Mouse (Mus musculus) myocyte (in vitro differentiated cells): ENCODE measurements at regions not wholly inside any gene's neighbourhood (a gene's known extent, or its start where the extent isn't known, plus 50 kb on each side); places are given as distances from the start of the nearest gene placed in this dataset.

Experiments
- H3K27me3 ChIP-seq: one replicate; pipeline ENCODE4 v1.6.1; 2011; ENCODE audit not compliant: control insufficient read depth, insufficient read depth, insufficient read length
- H3K36me3 ChIP-seq: one replicate; pipeline ENCODE4 v1.6.1; 2011; ENCODE audit not compliant: control insufficient read depth, insufficient read depth
- H3K4me2 ChIP-seq: one replicate; pipeline ENCODE4 v1.6.1; 2011; ENCODE audit warnings: low read depth, control low read depth
- H3K4me3 ChIP-seq: one replicate; pipeline ENCODE4 v1.5.1; 2011; ENCODE audit warnings: mild to moderate bottlenecking, control low read depth, moderate library complexity
- H3K79me2 ChIP-seq: one replicate; pipeline ENCODE4 v1.6.1; 2011; ENCODE audit not compliant: control insufficient read depth, insufficient read depth
- H3ac ChIP-seq: one replicate; pipeline ENCODE4 v1.6.1; 2011; ENCODE audit not compliant: control insufficient read depth, insufficient read length
- CEBPB ChIP-seq: IDR thresholded peaks from 2 replicates; pipeline ENCODE4 v1.6.1; 2011; ENCODE audit warnings: mild to moderate bottlenecking, moderate library complexity; ENCODE audit not compliant: poor library complexity, insufficient read depth, severe bottlenecking
- E2F4 ChIP-seq: IDR thresholded peaks from one replicate; pipeline ENCODE4 v1.6.1; 2011; ENCODE audit warnings: mild to moderate bottlenecking, control low read depth, moderate library complexity; ENCODE audit not compliant: insufficient read depth
- MAX ChIP-seq: IDR thresholded peaks from one replicate; pipeline ENCODE4 v1.6.1; 2011; ENCODE audit warnings: low read depth, mild to moderate bottlenecking, control low read depth
- MYOD1 ChIP-seq, 3 experiments: IDR thresholded peaks; one replicate each; pipeline ENCODE4 v1.6.1; 2011; ENCODE audit warnings: control low read depth in 2 of 3, low read depth in 2 of 3, mild to moderate bottlenecking in 2 of 3, moderate library complexity in 1 of 3; ENCODE audit not compliant: insufficient read length in 2 of 3, control insufficient read depth in 1 of 3
- MYOG ChIP-seq, 3 experiments: IDR thresholded peaks; one replicate each; pipeline ENCODE4 v1.6.1; 2011; ENCODE audit warnings: control low read depth in 2 of 3, low read depth in 2 of 3, mild to moderate bottlenecking in 2 of 3; ENCODE audit not compliant: insufficient read length in 2 of 3, control insufficient read depth in 1 of 3, insufficient read depth in 1 of 3
- POLR2A ChIP-seq: IDR thresholded peaks from one replicate; pipeline ENCODE4 v1.6.1; 2011; ENCODE audit warnings: low read depth, mild to moderate bottlenecking, control low read depth, moderate library complexity; ENCODE audit not compliant: insufficient read length
- POLR2AphosphoS2 ChIP-seq: IDR thresholded peaks from one replicate; pipeline ENCODE4 v1.6.1; 2011; ENCODE audit warnings: low read depth, control low read depth; ENCODE audit not compliant: insufficient read length
- REST ChIP-seq: IDR thresholded peaks from one replicate; pipeline ENCODE4 v1.6.1; 2011; ENCODE audit warnings: mild to moderate bottlenecking, control low read depth, moderate library complexity; ENCODE audit not compliant: insufficient read depth, insufficient read length
- SRF ChIP-seq: IDR thresholded peaks from one replicate; pipeline ENCODE4 v1.6.1; 2011; ENCODE audit warnings: low read depth; ENCODE audit not compliant: control insufficient read depth, insufficient read length
- TCF12 ChIP-seq: IDR thresholded peaks from one replicate; pipeline ENCODE4 v1.6.1; 2011; ENCODE audit warnings: mild to moderate bottlenecking, control low read depth; ENCODE audit not compliant: poor library complexity, insufficient read depth, severe bottlenecking
- TCF3 ChIP-seq: IDR thresholded peaks from one replicate; pipeline ENCODE4 v1.6.1; 2011; ENCODE audit warnings: low read depth, control low read depth; ENCODE audit not compliant: insufficient read length
- USF1 ChIP-seq: IDR thresholded peaks from one replicate; pipeline ENCODE4 v1.6.1; 2011; ENCODE audit warnings: low read depth, mild to moderate bottlenecking, control low read depth, moderate library complexity

- Histone ChIP-seq H3K4me2 (no peak overlapping the region), H3K36me3 (no peaks in the 10 kb centered on the region), H3K4me3 (no peak overlapping the region), H3K79me2 (no peaks in the 10 kb centered on the region), H3ac (no peak overlapping the region), H3K27me3 (no peaks in the 10 kb centered on the region)
- TF ChIP-seq E2F4 (no peak), MAX (no peak), USF1 (no peak)
Observed at GRCm38 (mm10) chr12:69476131-69476530, 103.9 kb upstream of the Gm9887 start.

GRCm38 (mm10) chr12:69474916-69475661 lies 102.8 kb upstream of the Gm9887 start:
- Histone ChIP-seq H3K27me3 (no peaks in the 10 kb centered on the region), H3ac (no peak overlapping the region), H3K36me3 (no peaks in the 10 kb centered on the region), H3K79me2 (no peaks in the 10 kb centered on the region), H3K4me2 (peak overlapping the region; percentile 60), H3K4me3 (no peak overlapping the region)
- TF ChIP-seq SRF (no peak), TCF3 (no peak), TCF12 (no peak), E2F4 (no peak), CEBPB (no peak), MYOD1 (IDR thresholded peaks at IDR 0.05; ENCODE audit: control insufficient read depth in 1 of 3, insufficient read length in 2 of 3, low read depth in 2 of 3) (no peak), REST (no peak), MYOG (IDR thresholded peaks at IDR 0.05; ENCODE audit: control insufficient read depth in 1 of 3, insufficient read depth in 1 of 3, insufficient read length in 2 of 3, low read depth in 2 of 3) (no peak), USF1 (no peak), MAX (no peak), POLR2AphosphoS2 (no peak), POLR2A (no peak)

DNA sequence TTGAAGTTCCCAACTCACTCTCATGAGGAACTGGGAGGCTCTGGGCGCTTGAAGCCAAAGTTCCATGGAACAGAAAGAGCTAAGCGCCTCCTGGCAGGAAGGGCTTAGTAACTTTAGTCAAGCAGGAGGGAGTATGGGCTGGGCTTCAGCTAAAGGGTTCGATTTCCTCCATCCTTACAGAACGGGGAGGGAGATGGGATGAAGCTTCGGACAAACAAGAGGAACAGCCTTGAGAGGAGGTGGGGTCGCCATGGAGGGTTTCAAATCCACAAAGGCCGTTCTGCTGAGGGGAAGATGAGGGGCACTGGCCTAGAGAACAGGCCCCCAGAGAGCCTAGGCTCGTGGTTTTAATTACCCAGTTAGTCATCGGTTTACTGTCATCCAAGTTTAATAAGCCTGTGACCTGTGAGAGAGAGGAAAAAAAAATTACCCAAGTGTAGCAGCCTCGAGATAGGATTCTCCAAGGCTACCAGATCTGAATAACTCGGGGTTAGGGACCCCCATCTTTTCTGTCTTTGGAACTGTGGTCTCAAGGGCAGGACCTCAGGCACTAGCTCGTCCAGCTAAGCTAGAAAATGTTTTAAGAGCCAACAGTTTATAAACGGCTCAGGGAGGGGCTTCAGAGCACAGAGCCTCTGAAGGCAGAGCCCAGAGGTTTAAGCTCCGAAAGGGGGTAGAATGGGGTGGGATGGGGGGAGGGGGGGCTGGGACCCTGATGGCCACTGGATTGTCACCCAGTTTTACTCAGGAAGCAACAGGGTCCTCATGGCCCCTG lies 102.1 kb upstream of the Gm9887 start:
- H3K27me3 ChIP-seq, result no peaks in the 10 kb centered on the region
- peak overlapping the region; percentile 60 for H3K4me2 ChIP-seq
- no peaks in the 10 kb centered on the region for H3K36me3 ChIP-seq
- no peak for TF ChIP-seq MAX
- no peak for TF ChIP-seq TCF12
- TF ChIP-seq POLR2A, result no peak
- no peak for TF ChIP-seq MYOD1 (IDR thresholded peaks at IDR 0.05; ENCODE audit: control insufficient read depth in 1 of 3, insufficient read length in 2 of 3, low read depth in 2 of 3)
- no peak for TF ChIP-seq E2F4
- TF ChIP-seq SRF, result no peak
- TF ChIP-seq POLR2AphosphoS2, result no peak
- no peaks in the 10 kb centered on the region for H3K79me2 ChIP-seq
- H3ac ChIP-seq, result no peak overlapping the region
- no peak overlapping the region for H3K4me3 ChIP-seq

- H3K4me3 ChIP-seq, result no peak overlapping the region
- no peaks in the 10 kb centered on the region for H3K36me3 ChIP-seq
- no peaks in the 10 kb centered on the region for H3K79me2 ChIP-seq
- TF ChIP-seq SRF, result no peak
- no peak for TF ChIP-seq POLR2A
- TF ChIP-seq MAX, result no peak
- no peak for TF ChIP-seq POLR2AphosphoS2
- TF ChIP-seq MYOD1 (IDR thresholded peaks at IDR 0.05; ENCODE audit: control insufficient read depth in 1 of 3, insufficient read length in 2 of 3, low read depth in 2 of 3), result no peak
- no peak for TF ChIP-seq REST
- no peak for TF ChIP-seq CEBPB
- no peak for TF ChIP-seq MYOG (IDR thresholded peaks at IDR 0.05; ENCODE audit: control insufficient read depth in 1 of 3, insufficient read depth in 1 of 3, insufficient read length in 2 of 3, low read depth in 2 of 3)
- TF ChIP-seq TCF12, result no peak
- no peak for TF ChIP-seq E2F4
- TF ChIP-seq TCF3, result no peak
- TF ChIP-seq USF1, result no peak
- H3ac ChIP-seq, result no peak overlapping the region
- no peaks in the 10 kb centered on the region for H3K27me3 ChIP-seq
- H3K4me2 ChIP-seq, result peak overlapping the region; percentile 60
Observed at GRCm38 (mm10) chr12:69473379-69474057, 101.3 kb upstream of the Gm9887 start.
